Mouse (Mus musculus): ENCODE data around the gene Gh. TPM values are rescaled to one million over a fixed set of nuclear protein-coding genes. Genes with fewer than 3 reads are reported as not detected.

The Gh gene
- polyA plus RNA-seq (2014; fragmentation: Illumina TruSeq; extraction: RNeasy Lipid Tissue Mini Kit (QIAGEN cat#74804); ENCODE audit: low read depth, low replicate concordance), result not detected

DNA sequence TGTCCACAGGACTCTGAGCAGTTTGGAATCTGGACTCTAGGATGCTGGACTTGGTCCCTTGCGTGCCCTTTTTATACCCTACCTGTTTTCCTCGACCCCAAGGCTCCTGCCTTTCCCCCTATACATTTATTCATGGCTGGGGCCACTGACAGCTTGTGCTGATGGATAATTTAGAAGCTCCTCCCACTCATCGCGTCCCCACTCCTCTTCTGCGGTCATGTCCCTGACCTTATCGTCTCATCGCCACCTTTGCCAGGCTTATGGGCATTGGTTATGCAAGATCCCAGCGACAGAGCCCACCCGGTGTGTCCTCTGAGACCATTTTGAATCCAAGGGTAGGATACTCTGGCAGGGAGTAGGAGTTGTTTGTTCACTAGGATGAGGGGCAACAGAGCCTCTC is at the start of gene Gh:
Gh (minus strand) TSS at position 101 of the 400 bp plus-strand sequence.

DNA sequence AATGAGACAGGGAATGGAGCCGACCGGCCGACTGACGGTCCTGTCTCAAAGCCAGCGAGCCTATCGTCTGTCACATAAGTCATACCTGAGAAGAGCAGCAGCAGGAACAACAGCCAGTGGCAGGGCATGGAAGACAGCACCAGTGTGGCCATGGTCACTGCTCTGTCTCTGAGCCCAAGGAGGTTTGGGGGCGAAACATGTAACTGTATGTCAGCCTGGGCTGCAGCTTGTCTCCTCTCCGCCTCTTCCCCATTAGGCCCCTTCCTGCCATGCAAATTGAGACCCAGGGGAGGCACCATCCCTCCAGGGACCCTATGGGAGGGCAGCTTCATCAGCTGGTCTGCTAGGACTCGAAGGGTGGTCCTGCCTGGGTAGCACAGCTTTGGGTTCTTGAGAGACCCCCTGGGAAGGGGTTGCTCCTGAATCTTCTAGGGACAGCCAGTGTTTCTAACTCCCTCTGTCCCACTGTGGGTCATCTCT is 12.7 kb upstream of the Gh start, which contains the start of gene Cd79b:
Cd79b (minus strand) TSS at position 430 of the 480 bp plus-strand sequence.

DNA sequence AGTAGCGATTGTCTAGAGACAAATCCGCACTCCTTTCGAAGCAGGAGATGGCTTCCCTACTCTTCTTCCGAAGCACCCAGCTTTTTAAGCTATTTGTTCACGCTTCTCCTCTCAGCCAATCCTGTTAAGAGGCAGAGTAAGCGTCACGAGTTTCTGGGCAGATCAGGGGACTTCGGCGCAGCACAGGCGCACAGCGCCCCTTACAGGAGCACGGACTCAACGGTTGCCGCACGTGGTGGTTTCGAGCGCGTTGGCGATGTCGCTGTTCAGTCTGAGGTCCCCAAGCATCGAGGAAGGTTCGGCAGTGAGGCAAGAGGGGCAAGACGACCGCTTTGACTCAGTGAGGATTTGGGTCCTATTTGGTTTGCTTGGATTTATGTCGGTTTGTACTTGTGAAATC is 25.2 kb downstream of the Gh start, which contains the start of gene Tcam1:
Tcam1 (plus strand) TSS at position 219 of the 400 bp plus-strand sequence.

DNA sequence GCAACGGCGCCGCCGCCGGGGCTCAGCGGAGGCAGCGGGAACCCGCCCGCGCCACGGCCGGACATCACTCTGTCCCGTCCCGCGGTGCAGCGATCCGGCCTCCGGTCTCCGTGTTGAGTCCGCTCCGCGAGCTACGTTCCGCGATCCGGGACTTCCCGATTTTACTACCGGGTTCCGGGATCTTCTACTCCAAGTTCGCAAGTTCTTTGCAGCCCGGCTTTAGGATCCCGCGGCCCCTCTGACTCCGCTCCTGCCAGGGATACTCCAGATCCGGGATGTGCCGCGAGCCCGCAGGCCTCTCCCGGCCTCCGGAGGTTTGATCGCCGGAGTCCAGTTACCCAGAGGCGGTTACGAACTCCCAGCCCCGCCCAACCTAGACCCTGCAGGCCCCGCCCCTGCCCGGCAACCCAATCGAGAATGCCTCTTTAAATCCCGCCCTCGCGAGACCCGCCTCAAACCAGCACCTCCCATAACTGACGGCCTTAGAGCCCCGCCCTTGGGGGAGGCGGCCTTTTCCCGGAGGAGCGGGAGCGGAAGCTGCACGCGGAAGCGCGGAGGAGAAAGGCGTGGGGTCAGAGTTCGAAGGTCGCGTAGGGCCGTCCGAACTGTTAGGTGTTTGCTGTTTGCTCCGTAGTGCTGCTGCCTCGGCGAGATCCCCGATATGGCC is 28.9 kb downstream of the Gh start, which contains the start of gene Smarcd2:
Smarcd2 (minus strand) TSS at position 329 of the 667 bp plus-strand sequence.

DNA sequence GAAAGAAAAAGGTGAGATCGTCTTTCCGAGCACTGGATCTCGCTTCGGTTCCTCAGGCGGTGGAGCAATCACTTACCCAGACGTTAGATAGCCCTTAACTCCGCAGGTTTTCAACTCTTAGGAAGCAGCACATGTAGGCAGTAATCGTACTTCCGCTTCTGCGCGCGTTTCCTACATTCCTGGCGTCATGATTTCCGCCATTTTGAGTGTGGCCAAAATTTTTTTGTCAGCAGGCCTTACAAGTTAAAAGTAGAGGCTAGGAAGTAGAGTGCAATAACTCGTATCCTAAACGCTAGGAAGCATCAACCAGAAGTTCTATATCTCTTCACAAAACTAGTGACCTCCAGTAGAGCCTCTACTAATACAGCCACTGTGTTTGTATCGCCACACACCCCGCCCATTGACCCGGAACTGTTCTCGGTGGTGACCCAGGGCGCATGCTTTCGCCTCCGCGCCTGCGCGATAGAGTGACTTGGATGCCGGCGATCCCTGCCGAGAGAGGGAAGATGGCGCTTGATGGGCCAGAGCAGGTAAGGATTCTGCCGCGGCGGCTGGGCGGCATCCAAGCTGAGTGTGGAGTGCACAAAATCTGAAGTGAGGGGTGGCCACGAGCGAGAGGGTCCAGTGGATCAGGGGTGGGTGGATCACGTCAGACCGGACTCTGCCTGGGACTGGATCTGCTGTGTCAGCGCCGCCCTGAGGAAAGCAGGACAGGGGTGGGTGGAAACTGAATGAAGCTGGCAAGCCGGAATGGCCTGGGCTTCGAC is 45.8 kb downstream of the Gh start, which contains the start of the genes Ftsj3 and Psmc5:
Ftsj3 (minus strand) TSS at position 395 of the 767 bp plus-strand sequence.
Psmc5 (plus strand) TSS at position 470 of the 767 bp plus-strand sequence.

Other genes with a start within 250 kb of the Gh start
- 13.6 TPM for gene Taco1, start 235.8 kb downstream of the Gh start, polyA plus RNA-seq (2014; fragmentation: Illumina TruSeq; extraction: RNeasy Lipid Tissue Mini Kit (QIAGEN cat#74804); ENCODE audit: low read depth, low replicate concordance)
- 8.2 TPM for gene Map3k3, start 217.3 kb downstream of the Gh start, polyA plus RNA-seq (2014; fragmentation: Illumina TruSeq; extraction: RNeasy Lipid Tissue Mini Kit (QIAGEN cat#74804); ENCODE audit: low read depth, low replicate concordance)
- not detected for gene Gm10840, start 141.0 kb downstream of the Gh start, polyA plus RNA-seq (2014; fragmentation: Illumina TruSeq; extraction: RNeasy Lipid Tissue Mini Kit (QIAGEN cat#74804); ENCODE audit: low read depth, low replicate concordance)
- gene Limd2, start 141.0 kb downstream of the Gh start, polyA plus RNA-seq (2014; fragmentation: Illumina TruSeq; extraction: RNeasy Lipid Tissue Mini Kit (QIAGEN cat#74804); ENCODE audit: low read depth, low replicate concordance), result 2.9 TPM
- gene Strada, start 99.7 kb downstream of the Gh start, polyA plus RNA-seq (2014; fragmentation: Illumina TruSeq; extraction: RNeasy Lipid Tissue Mini Kit (QIAGEN cat#74804); ENCODE audit: low read depth, low replicate concordance), result 9.5 TPM
- gene Ccdc47, start 85.5 kb downstream of the Gh start, polyA plus RNA-seq (2014; fragmentation: Illumina TruSeq; extraction: RNeasy Lipid Tissue Mini Kit (QIAGEN cat#74804); ENCODE audit: low read depth, low replicate concordance), result 171 TPM
- 35.0 TPM for gene Ddx42, start 84.9 kb downstream of the Gh start, polyA plus RNA-seq (2014; fragmentation: Illumina TruSeq; extraction: RNeasy Lipid Tissue Mini Kit (QIAGEN cat#74804); ENCODE audit: low read depth, low replicate concordance)
- 14.3 TPM for gene Ftsj3, start 45.8 kb downstream of the Gh start, polyA plus RNA-seq (2014; fragmentation: Illumina TruSeq; extraction: RNeasy Lipid Tissue Mini Kit (QIAGEN cat#74804); ENCODE audit: low read depth, low replicate concordance)
- gene Psmc5, start 45.7 kb downstream of the Gh start, polyA plus RNA-seq (2014; fragmentation: Illumina TruSeq; extraction: RNeasy Lipid Tissue Mini Kit (QIAGEN cat#74804); ENCODE audit: low read depth, low replicate concordance), result 30.8 TPM
- gene Smarcd2, start 28.9 kb downstream of the Gh start, polyA plus RNA-seq (2014; fragmentation: Illumina TruSeq; extraction: RNeasy Lipid Tissue Mini Kit (QIAGEN cat#74804); ENCODE audit: low read depth, low replicate concordance), result 5.1 TPM
- not detected for gene Tcam1, start 25.2 kb downstream of the Gh start, polyA plus RNA-seq (2014; fragmentation: Illumina TruSeq; extraction: RNeasy Lipid Tissue Mini Kit (QIAGEN cat#74804); ENCODE audit: low read depth, low replicate concordance)
- 0.53 TPM for gene Cd79b, start 12.9 kb upstream of the Gh start, polyA plus RNA-seq (2014; fragmentation: Illumina TruSeq; extraction: RNeasy Lipid Tissue Mini Kit (QIAGEN cat#74804); ENCODE audit: low read depth, low replicate concordance)
- not detected for gene Scn4a, start 51.4 kb upstream of the Gh start, polyA plus RNA-seq (2014; fragmentation: Illumina TruSeq; extraction: RNeasy Lipid Tissue Mini Kit (QIAGEN cat#74804); ENCODE audit: low read depth, low replicate concordance)
- not detected for gene Prr29, start 63.6 kb upstream of the Gh start, polyA plus RNA-seq (2014; fragmentation: Illumina TruSeq; extraction: RNeasy Lipid Tissue Mini Kit (QIAGEN cat#74804); ENCODE audit: low read depth, low replicate concordance)
- gene Icam2, start 86.2 kb upstream of the Gh start, polyA plus RNA-seq (2014; fragmentation: Illumina TruSeq; extraction: RNeasy Lipid Tissue Mini Kit (QIAGEN cat#74804); ENCODE audit: low read depth, low replicate concordance), result 1.4 TPM
- 9.8 TPM for gene Ern1, start 186.0 kb upstream of the Gh start, polyA plus RNA-seq (2014; fragmentation: Illumina TruSeq; extraction: RNeasy Lipid Tissue Mini Kit (QIAGEN cat#74804); ENCODE audit: low read depth, low replicate concordance)

Data from kidney, adult 10 weeks (tissue).